Mouse (Mus musculus) heart, postnatal 10 days (tissue): ENCODE data around the gene Slc1a2. TPM values are rescaled to one million over a fixed set of nuclear protein-coding genes. Genes with fewer than 3 reads are reported as not detected.

Experiments
- DNase-seq, 2 experiments: peaks; one replicate each; pipeline ENCODE4 v3.0.0; 2021
- intact Hi-C: fragments of 180-260 bp; cut with DNase I; formaldehyde crosslinking; loops from one replicate; pipeline ENCODE4 v1.15.1; 2025
- total RNA-seq, 2 experiments: library from RNA; stranded (reverse); gene quantifications; 2 replicates each; pipeline ENCODE4 v1.2.3; 2021

The Slc1a2 gene
- total RNA-seq, result under 1 TPM; 0.20 to 0.26 TPM

GRCm38 (mm10) chr2:102658163-102658660 lies at the start of gene Slc1a2:
Slc1a2 (plus strand) TSS chr2:102658659.
- DNase-seq, result peak; percentile 3 to 13
- intact Hi-C loops, result loop anchor here (5.0 kb wide), 1 partner anchor 66 kb away; no protein-coding TSS in a partner anchor

- intact Hi-C loops, result no loop called here
- DNase-seq, result no peak
Observed at GRCm38 (mm10) chr2:102610485-102610884, 48.0 kb upstream of the Slc1a2 start.

GRCm38 (mm10) chr2:102616637-102617036 lies 41.8 kb upstream of the Slc1a2 start:
- no peak for DNase-seq
- intact Hi-C loops, result no loop called here

- intact Hi-C loops, result no loop called here
- no peak for DNase-seq
Observed at GRCm38 (mm10) chr2:102620744-102621429, 37.6 kb upstream of the Slc1a2 start.

- DNase-seq, result no peak
- intact Hi-C loops, result no loop called here
Observed at GRCm38 (mm10) chr2:102622176-102622575, 36.3 kb upstream of the Slc1a2 start.

- no peak for DNase-seq
- intact Hi-C loops, result no loop called here
Observed at GRCm38 (mm10) chr2:102622943-102623342, 35.5 kb upstream of the Slc1a2 start.

- intact Hi-C loops, result no loop called here
- DNase-seq, result no peak
Observed at GRCm38 (mm10) chr2:102624538-102624937, 33.9 kb upstream of the Slc1a2 start.

- intact Hi-C loops, result no loop called here
- no peak for DNase-seq
Observed at GRCm38 (mm10) chr2:102632361-102632760, 26.1 kb upstream of the Slc1a2 start.

- DNase-seq, result no peak
- intact Hi-C loops, result no loop called here
Observed at GRCm38 (mm10) chr2:102634010-102634409, 24.4 kb upstream of the Slc1a2 start.

- DNase-seq, result peak; percentile 14 to 21
- intact Hi-C loops, result no loop called here
Observed at GRCm38 (mm10) chr2:102635523-102636060, 22.9 kb upstream of the Slc1a2 start.

GRCm38 (mm10) chr2:102636116-102636600 lies 22.3 kb upstream of the Slc1a2 start:
- intact Hi-C loops, result no loop called here
- peak in 1 of 2 experiments; percentile 3 for DNase-seq

- DNase-seq, result no peak
- intact Hi-C loops, result no loop called here
Observed at GRCm38 (mm10) chr2:102638140-102638539, 20.3 kb upstream of the Slc1a2 start.

GRCm38 (mm10) chr2:102638690-102639089 lies 19.8 kb upstream of the Slc1a2 start:
- DNase-seq, result no peak
- intact Hi-C loops, result no loop called here

GRCm38 (mm10) chr2:102648845-102649500 lies 9.5 kb upstream of the Slc1a2 start:
- intact Hi-C loops, result no loop called here
- DNase-seq, result no peak

GRCm38 (mm10) chr2:102650322-102650721 lies 8.1 kb upstream of the Slc1a2 start:
- DNase-seq, result no peak
- intact Hi-C loops, result no loop called here

- intact Hi-C loops, result loop anchor here (5.0 kb wide), 1 partner anchor 64 kb away; no protein-coding TSS in a partner anchor
- DNase-seq, result no peak
Observed at GRCm38 (mm10) chr2:102655966-102656725, 2.3 kb upstream of the Slc1a2 start.

- intact Hi-C loops, result loop anchor here (5.0 kb wide), 1 partner anchor 65 kb away; no protein-coding TSS in a partner anchor
- no peak for DNase-seq
Observed at GRCm38 (mm10) chr2:102657726-102658125, 733 bp upstream of the Slc1a2 start.

- DNase-seq, result peak; percentile 27 to 41
- intact Hi-C loops, result loop anchor here (5.0 kb wide), 1 partner anchor 67 kb away; no protein-coding TSS in a partner anchor
Observed at GRCm38 (mm10) chr2:102658661-102659520, 432 bp downstream of the Slc1a2 start.

GRCm38 (mm10) chr2:102659521-102659830 lies 1.0 kb downstream of the Slc1a2 start:
- intact Hi-C loops, result loop anchor here (5.0 kb wide), 1 partner anchor 67 kb away; no protein-coding TSS in a partner anchor

GRCm38 (mm10) chr2:102661052-102661451 lies 2.6 kb downstream of the Slc1a2 start:
- no peak for DNase-seq
- intact Hi-C loops, result no loop called here

More at GRCm38 (mm10) chr2:102659521-102659830, 1.0 kb downstream of the Slc1a2 start:
- peak in 1 of 2 experiments; percentile 27 for DNase-seq
